Mouse (Mus musculus) induced T-regulatory cell, adult 2 months (primary cell): ENCODE measurements at regions not wholly inside any gene's neighbourhood (a gene's known extent, or its start where the extent isn't known, plus 50 kb on each side); places are given as distances from the start of the nearest gene placed in this dataset.

Experiments
- DNase-seq: peaks from one replicate; pipeline ENCODE4 v3.0.0-alpha.2; 2012; ENCODE audit warnings: low read depth

- DNase-seq: no peak
These were observed 66.5 kb downstream of the Nmur2 start for GRCm38 (mm10) chr11:55974224-55974875.

GRCm38 (mm10) chr11:55966580-55966979 lies 74.2 kb downstream of the Nmur2 start:
- no peak for DNase-seq

- no peak for DNase-seq
These were observed 82.4 kb downstream of the Nmur2 start for GRCm38 (mm10) chr11:55958372-55958771.

- no peak for DNase-seq
These were observed 83.5 kb downstream of the Nmur2 start for GRCm38 (mm10) chr11:55957355-55957754.

GRCm38 (mm10) chr11:55953696-55954095 lies 87.1 kb downstream of the Nmur2 start:
- no peak for DNase-seq

GRCm38 (mm10) chr11:55949596-55949995 lies 91.2 kb downstream of the Nmur2 start:
- no peak for DNase-seq

GRCm38 (mm10) chr11:55946629-55947240 lies 94.1 kb downstream of the Nmur2 start:
- DNase-seq: no peak

- no peak for DNase-seq
These were observed 94.8 kb downstream of the Nmur2 start for GRCm38 (mm10) chr11:55946028-55946427.

- DNase-seq: no peak
These were observed 100.8 kb downstream of the Nmur2 start for GRCm38 (mm10) chr11:55939983-55940382.

GRCm38 (mm10) chr11:55926366-55926765 lies 114.4 kb downstream of the Nmur2 start:
- no peak for DNase-seq

- no peak for DNase-seq
These were observed 121.7 kb downstream of the Nmur2 start for GRCm38 (mm10) chr11:55919066-55919465.

GRCm38 (mm10) chr11:55918411-55918810 lies 122.4 kb downstream of the Nmur2 start:
- DNase-seq: no peak

- peak; percentile 1 for DNase-seq
These were observed 143.3 kb downstream of the Nmur2 start for GRCm38 (mm10) chr11:55897506-55897905.

GRCm38 (mm10) chr11:55890161-55890560 lies 150.6 kb downstream of the Nmur2 start:
- no peak for DNase-seq

- DNase-seq: no peak
These were observed 162.2 kb downstream of the Nmur2 start for GRCm38 (mm10) chr11:55878631-55879030.

GRCm38 (mm10) chr11:55867141-55867540 lies 173.7 kb downstream of the Nmur2 start:
- DNase-seq: no peak

- no peak for DNase-seq
These were observed 181.6 kb downstream of the Nmur2 start for GRCm38 (mm10) chr11:55859230-55859629.

GRCm38 (mm10) chr11:55820479-55820878 lies 212.5 kb upstream of the Glra1 start:
- DNase-seq: no peak

GRCm38 (mm10) chr11:55816566-55816965 lies 208.6 kb upstream of the Glra1 start:
- DNase-seq: no peak

- no peak for DNase-seq
These were observed 202.7 kb upstream of the Glra1 start for GRCm38 (mm10) chr11:55810685-55811084.

GRCm38 (mm10) chr11:55791195-55791865 lies 183.3 kb upstream of the Glra1 start:
- DNase-seq: no peak

- no peak for DNase-seq
These were observed 181.6 kb upstream of the Glra1 start for GRCm38 (mm10) chr11:55789638-55790037.

- no peak for DNase-seq
These were observed 173.0 kb upstream of the Glra1 start for GRCm38 (mm10) chr11:55781044-55781443.
